Mouse (Mus musculus) T-helper 2 cell (primary cell): Measurements from ENCODE around the gene Shisal2a.

Source experiments
- in situ Hi-C: fragments of 300-600 bp; cut with MboI, MseI; formaldehyde crosslinking; loops from one replicate; pipeline ENCODE4 v1.15.1; 2025; ENCODE audit warnings: high pct_unique_total_duplicates

The Shisal2a gene

GRCm38 (mm10) chr4:108338321-108338733 lies 44.8 kb downstream of the Shisal2a start:
- in situ Hi-C loops: loop anchor here (25.0 kb wide), 1 partner anchor 224 kb away; no protein-coding TSS in a partner anchor

- in situ Hi-C loops: loop anchor here (25.0 kb wide), 1 partner anchor 224 kb away; no protein-coding TSS in a partner anchor
Measured at GRCm38 (mm10) chr4:108337817-108338216, 45.3 kb downstream of the Shisal2a start.

- in situ Hi-C loops: loop anchor here (25.0 kb wide), 1 partner anchor 226 kb away; no protein-coding TSS in a partner anchor
Measured at GRCm38 (mm10) chr4:108336765-108337164, 46.4 kb downstream of the Shisal2a start.

- in situ Hi-C loops: loop anchor here (25.0 kb wide), 1 partner anchor 227 kb away; no protein-coding TSS in a partner anchor
Measured at GRCm38 (mm10) chr4:108335413-108335812, 47.7 kb downstream of the Shisal2a start.

GRCm38 (mm10) chr4:108332041-108332440 lies 51.1 kb downstream of the Shisal2a start:
- in situ Hi-C loops: loop anchor here (25.0 kb wide), 1 partner anchor 230 kb away; no protein-coding TSS in a partner anchor

GRCm38 (mm10) chr4:108329840-108330239 lies 53.3 kb downstream of the Shisal2a start:
- in situ Hi-C loops: loop anchor here (25.0 kb wide), 1 partner anchor 232 kb away; no protein-coding TSS in a partner anchor

- in situ Hi-C loops: loop anchor here (25.0 kb wide), 1 partner anchor 234 kb away; no protein-coding TSS in a partner anchor
Measured at GRCm38 (mm10) chr4:108327730-108328484, 55.2 kb downstream of the Shisal2a start, which contains the start of gene Coa7. Gene Coa7 (plus strand): TSS chr4:108328140.

- in situ Hi-C loops: loop anchor here (25.0 kb wide), 1 partner anchor 235 kb away; no protein-coding TSS in a partner anchor
Measured at GRCm38 (mm10) chr4:108327071-108327579, 56.0 kb downstream of the Shisal2a start.

- in situ Hi-C loops: no loop called here
Measured at GRCm38 (mm10) chr4:108323588-108323987, 59.6 kb downstream of the Shisal2a start.

GRCm38 (mm10) chr4:108320627-108321380 lies 62.3 kb downstream of the Shisal2a start:
- in situ Hi-C loops: no loop called here

GRCm38 (mm10) chr4:108319747-108320146 lies 63.4 kb downstream of the Shisal2a start:
- in situ Hi-C loops: no loop called here

- in situ Hi-C loops: no loop called here
Measured at GRCm38 (mm10) chr4:108318649-108319615, 64.2 kb downstream of the Shisal2a start.
